Mouse (Mus musculus): ENCODE results near the gene Tcf12.

GRCm38 (mm10) chr9:71857926-71858325 is 253.7 kb downstream of the Tcf12 start:
- TF ChIP-seq CTCF (IDR thresholded peaks at IDR 0.05; ENCODE audit: low read depth, low read length) (no peak), POLR2A (IDR thresholded peaks at IDR 0.05; ENCODE audit: extremely low read depth, insufficient read depth, low read length) (no peak)
